Mouse (Mus musculus): ENCODE measurements around the gene Sirt4.

GRCm38 (mm10) chr5:115486726-115487125 is 2.2 kb upstream of the Sirt4 start:
- no peak for TF ChIP-seq MAX (IDR thresholded peaks at IDR 0.05)
- TF ChIP-seq USF1 (IDR thresholded peaks at IDR 0.05; ENCODE audit: low read depth): no peak
- no peak for TF ChIP-seq CTCF (IDR thresholded peaks at IDR 0.05; ENCODE audit: control insufficient read depth, insufficient read depth, insufficient read length)
- TF ChIP-seq FOSL1 (IDR thresholded peaks at IDR 0.05; ENCODE audit: insufficient read depth, low read length, poor library complexity, severe bottlenecking): no peak
- TF ChIP-seq MYOD1 (IDR thresholded peaks at IDR 0.05; ENCODE audit: control insufficient read depth, insufficient read length, low read depth): no peak
